Mouse (Mus musculus) thymus, adult 18-20 months (tissue): ENCODE results near the gene Arhgap17.

Experiments
- DNase-seq, 2 experiments: peaks; one replicate each; pipeline ENCODE4 v3.0.0; 2022; ENCODE audit warnings: mixed read lengths in 2 of 2

Gene Arhgap17

GRCm38 (mm10) chr7:123368187-123368586, 1.5 kb downstream of the Arhgap17 start:
- no peak for DNase-seq

- no peak for DNase-seq
Observed at GRCm38 (mm10) chr7:123367218-123368150, 2.2 kb downstream of the Arhgap17 start.

GRCm38 (mm10) chr7:123366806-123367205, 2.9 kb downstream of the Arhgap17 start:
- no peak for DNase-seq

- no peak for DNase-seq
Observed at GRCm38 (mm10) chr7:123365876-123366741, 3.6 kb downstream of the Arhgap17 start.

- DNase-seq: no peak
Observed at GRCm38 (mm10) chr7:123363971-123364370, 5.7 kb downstream of the Arhgap17 start.

GRCm38 (mm10) chr7:123362806-123363205, 6.9 kb downstream of the Arhgap17 start:
- no peak for DNase-seq

- no peak for DNase-seq
Observed at GRCm38 (mm10) chr7:123361229-123361980, 8.3 kb downstream of the Arhgap17 start.

- no peak for DNase-seq
Observed at GRCm38 (mm10) chr7:123360185-123360584, 9.5 kb downstream of the Arhgap17 start.

GRCm38 (mm10) chr7:123359101-123359500, 10.6 kb downstream of the Arhgap17 start:
- DNase-seq: no peak

- DNase-seq: no peak
Observed at GRCm38 (mm10) chr7:123356158-123356557, 13.6 kb downstream of the Arhgap17 start.

- DNase-seq: no peak
Observed at GRCm38 (mm10) chr7:123354851-123355250, 14.9 kb downstream of the Arhgap17 start.

GRCm38 (mm10) chr7:123354392-123354791, 15.3 kb downstream of the Arhgap17 start:
- no peak for DNase-seq

GRCm38 (mm10) chr7:123353879-123354278, 15.8 kb downstream of the Arhgap17 start:
- DNase-seq: no peak

- no peak for DNase-seq
Observed at GRCm38 (mm10) chr7:123353081-123353480, 16.6 kb downstream of the Arhgap17 start.

GRCm38 (mm10) chr7:123350243-123350642, 19.5 kb downstream of the Arhgap17 start:
- no peak for DNase-seq

- no peak for DNase-seq
Observed at GRCm38 (mm10) chr7:123349813-123350212, 19.9 kb downstream of the Arhgap17 start.

- no peak for DNase-seq
Observed at GRCm38 (mm10) chr7:123346631-123347290, 23.0 kb downstream of the Arhgap17 start.

- DNase-seq: no peak
Observed at GRCm38 (mm10) chr7:123345041-123345544, 24.6 kb downstream of the Arhgap17 start.

GRCm38 (mm10) chr7:123344079-123344780, 25.5 kb downstream of the Arhgap17 start:
- no peak for DNase-seq

GRCm38 (mm10) chr7:123341896-123342295, 27.8 kb downstream of the Arhgap17 start:
- no peak for DNase-seq

GRCm38 (mm10) chr7:123338351-123338750, 31.4 kb downstream of the Arhgap17 start:
- DNase-seq: no peak
